Mouse (Mus musculus): ENCODE measurements at regions not wholly inside any gene's neighbourhood (a gene's known extent, or its start where the extent isn't known, plus 50 kb on each side); places are given as distances from the start of the nearest gene placed in this dataset.

DNA sequence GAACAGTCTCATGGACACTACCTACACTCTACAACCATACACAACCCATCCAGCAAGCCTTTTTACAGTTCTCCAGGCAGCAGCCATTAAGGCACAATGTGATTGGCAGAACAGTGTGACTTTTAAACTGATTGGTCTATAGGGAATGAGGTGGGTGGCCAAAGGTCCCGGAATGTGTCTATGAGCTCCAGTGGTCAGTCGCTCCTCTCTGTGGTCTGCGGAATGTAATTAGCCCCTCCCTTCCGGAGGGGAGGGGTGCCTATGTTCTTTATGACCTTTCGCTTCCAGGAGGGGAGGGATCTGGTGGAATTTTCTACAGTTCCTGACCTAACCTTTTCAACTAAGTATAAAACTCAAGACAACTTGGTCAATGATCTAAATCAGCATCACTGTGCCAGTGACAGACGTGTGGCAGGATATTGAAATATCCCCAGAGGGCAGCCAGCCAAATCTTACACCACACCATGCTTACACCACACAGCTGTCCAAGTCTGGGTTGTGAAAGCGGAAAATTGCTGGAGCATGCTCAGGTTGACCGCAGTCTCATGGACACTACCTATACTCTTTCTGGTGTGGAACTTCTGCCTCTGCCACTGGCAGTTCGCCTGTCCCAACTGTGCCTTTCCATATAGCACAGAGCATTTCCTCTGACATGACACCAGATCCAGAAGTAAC lies 84.4 kb upstream of the Col5a2 start:
- no peak for TF ChIP-seq CTCF (IDR thresholded peaks at IDR 0.05; ENCODE audit: low read depth, low read length)
- TF ChIP-seq POLR2A (IDR thresholded peaks at IDR 0.05; ENCODE audit: insufficient read depth, low read length): no peak
